Mouse (Mus musculus) skeletal muscle tissue, postnatal 0 days (tissue): ENCODE measurements around the gene Nolc1. TPM values are rescaled to one million over a fixed set of nuclear protein-coding genes. Genes with fewer than 3 reads are reported as not detected.

Experiments used
- polyA plus RNA-seq: library from polyadenylated mRNA; unstranded; fragments of >200 nt; fragmentation: Nextera tagmentation; extraction: Ambion mirVana; gene quantifications from 2 replicates; pipeline ENCODE4 v1.2.1, GENCODE M21; 2015

Gene Nolc1
- polyA plus RNA-seq: 27.0 and 32.1 TPM in 2 replicates

DNA sequence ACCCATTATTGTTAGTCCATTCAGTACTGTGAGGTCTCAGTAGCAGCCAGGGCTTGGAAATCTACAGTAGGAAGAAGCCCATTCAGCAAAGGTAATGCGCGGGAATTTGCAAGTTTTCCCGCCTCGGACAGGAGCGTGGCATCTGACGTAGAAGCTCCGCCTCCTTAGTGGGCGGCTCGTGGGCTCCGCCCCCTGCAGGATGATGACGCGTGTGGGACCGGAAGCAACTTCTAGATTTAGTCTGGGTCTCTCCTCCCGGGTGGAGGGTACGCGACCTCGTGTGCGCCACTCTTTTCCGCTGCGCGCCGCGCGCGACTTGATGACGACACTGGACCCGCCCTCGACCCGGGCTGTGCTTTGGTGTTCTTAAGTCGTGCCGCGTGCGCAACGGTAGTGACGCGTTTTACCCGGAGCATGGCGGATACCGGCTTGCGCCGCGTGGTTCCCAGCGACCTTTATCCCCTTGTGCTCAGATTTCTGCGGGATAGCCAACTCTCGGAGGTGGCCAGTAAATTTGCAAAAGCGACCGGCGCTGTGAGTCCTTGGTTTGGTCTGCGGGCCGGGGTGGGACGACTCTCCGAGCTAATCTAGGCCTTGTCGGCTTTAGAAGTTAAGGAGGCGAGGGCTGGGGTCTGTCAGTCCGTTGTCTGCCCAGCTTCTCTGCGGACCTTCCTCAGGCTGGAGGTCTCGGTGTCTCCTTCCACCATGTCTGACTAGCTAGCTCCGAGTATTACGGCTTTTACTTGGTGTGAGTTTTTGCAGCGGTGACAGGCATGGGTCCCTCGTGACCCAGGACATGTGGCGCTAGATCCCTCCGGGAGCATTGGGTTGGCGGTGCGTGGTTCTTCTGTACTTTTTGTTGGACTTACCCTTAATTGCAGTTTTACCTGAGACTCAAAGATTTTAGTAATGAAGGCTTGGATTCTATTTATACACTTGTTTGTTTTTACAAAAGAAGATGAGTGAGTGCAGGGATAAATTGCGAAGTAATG is at the start of gene Nolc1:
Nolc1 (plus strand) TSS at position 248 of the 992 bp plus-strand sequence.

DNA sequence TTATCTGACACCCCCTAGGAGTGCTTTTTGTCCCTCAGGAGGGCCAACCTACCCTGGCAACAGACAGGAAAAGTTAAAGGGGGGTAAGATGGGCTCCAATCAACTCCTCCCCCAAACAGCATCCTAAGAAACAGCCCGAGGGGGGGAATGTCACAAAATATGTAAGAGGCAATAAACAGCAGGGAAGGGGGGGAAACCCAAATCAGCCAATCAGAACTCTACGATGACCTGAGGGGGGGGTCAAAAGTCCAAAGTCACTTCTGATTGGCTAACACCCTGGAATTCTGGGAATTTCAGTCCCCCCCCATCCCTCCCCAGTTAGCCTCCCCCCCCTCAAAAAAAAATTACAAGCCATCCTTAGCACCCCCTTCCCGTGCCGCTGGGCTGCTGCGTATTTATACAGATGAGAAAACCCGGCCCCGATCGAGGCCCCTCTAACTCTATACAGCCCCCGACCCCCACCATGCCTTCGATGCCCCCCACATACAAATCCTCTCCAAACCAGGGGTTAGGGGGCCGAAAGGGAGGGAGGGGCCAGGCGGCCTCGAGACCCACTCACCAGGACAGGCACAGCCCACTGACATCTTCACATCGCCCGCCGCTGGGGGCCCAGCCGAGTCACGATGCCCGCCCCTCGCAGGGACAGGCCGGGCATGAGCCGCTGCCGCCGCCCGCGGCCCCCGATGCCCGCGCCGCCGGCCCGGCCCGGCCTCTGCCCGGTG is 31.2 kb upstream of the Nolc1 start, which contains the start of gene Pprc1:
Pprc1 (plus strand) TSS at position 616 of the 722 bp plus-strand sequence.

DNA sequence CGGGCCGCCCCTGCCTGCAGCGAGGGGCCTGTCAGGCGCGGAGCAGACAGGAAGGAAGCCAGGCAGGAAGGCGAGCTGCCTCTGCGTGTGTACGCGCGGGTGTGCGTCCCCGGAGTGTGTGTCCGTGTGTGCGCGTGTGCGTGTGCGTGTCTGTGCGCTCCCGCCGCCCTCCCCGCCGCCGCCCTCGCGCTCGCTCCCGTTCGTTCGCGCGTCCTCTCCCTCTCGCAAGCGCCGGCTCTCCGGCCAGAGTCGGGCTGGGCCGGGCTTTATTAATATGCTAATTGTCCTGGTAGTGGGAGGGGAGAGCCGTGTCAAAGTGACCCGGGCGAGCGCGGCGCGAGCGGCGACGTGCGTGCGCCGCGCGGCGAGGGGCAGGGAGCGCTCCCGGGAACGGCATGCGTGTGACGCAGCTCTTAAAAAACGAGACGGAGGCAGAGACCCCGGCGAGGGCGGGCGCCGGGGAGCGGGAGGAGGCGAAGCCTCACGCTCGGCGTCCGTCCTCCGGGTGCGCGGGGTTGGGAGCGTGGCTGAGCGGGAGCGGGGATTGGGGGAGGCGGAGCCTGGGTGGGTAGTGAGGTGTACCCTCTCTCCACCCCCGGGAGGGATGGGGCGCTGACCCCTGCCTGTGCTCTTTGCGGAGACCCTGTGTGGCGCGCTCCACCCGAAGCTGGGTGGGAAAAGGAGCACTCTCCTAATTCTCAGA is 30.5 kb upstream of the Nolc1 start, which contains the start of gene Ldb1:
Ldb1 (minus strand) TSS at position 222 of the 703 bp plus-strand sequence.

DNA sequence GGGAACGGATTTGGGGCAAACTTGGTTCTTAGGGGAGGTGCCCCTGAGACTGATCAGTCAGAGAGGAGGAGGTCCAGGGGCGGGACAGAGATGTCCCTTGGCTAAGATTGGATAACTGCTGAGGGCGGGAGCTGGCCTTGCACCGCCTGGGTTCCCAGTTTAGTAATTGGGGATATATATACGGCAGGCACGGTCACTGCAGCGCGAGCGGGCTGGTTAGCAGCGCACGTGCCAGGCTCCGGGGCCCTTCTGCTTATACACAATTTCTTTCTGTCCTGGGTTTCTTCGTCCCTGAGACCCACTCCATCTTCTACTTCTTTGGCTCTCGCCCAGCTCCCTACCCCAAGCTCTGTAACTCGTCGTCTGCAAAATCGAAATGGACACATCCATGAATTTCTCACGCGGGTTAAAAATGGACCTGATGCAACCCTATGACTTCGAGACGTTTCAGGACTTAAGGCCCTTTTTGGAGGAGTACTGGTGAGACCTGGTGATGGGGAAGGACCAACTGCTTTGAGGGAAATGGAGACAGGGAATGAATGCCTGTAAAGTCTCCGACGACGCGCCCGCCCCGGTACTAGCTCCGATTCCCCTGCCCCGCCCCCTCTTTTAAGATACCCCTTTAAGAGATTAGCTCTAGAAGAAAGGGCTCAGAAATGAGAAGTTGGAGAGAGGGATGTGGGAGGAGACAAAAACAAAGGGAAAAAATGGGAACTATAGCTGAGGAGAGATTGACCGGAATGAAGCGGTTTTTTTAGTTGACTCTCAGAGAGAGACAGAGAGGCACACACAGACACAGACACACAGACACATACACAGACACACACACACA is 56.2 kb downstream of the Nolc1 start, which contains the start of gene Elovl3:
Elovl3 (plus strand) TSS at position 204 of the 832 bp plus-strand sequence.

Other genes starting within 250 kb of the Nolc1 start
- 7.6 and 8.4 TPM in 2 replicates for gene Armh3, start 77.4 kb upstream of the Nolc1 start, polyA plus RNA-seq
- gene Hps6, start 72.4 kb upstream of the Nolc1 start, polyA plus RNA-seq: 3.8 and 4.7 TPM in 2 replicates
- gene Pprc1, start 31.0 kb upstream of the Nolc1 start, polyA plus RNA-seq: 9.8 and 9.9 TPM in 2 replicates
- gene Ldb1, start 30.6 kb upstream of the Nolc1 start, polyA plus RNA-seq: 47.4 and 50.2 TPM in 2 replicates
- gene Elovl3, start 56.0 kb downstream of the Nolc1 start, polyA plus RNA-seq: 1.9 and 2.9 TPM in 2 replicates
- gene Pitx3, start 72.5 kb downstream of the Nolc1 start, polyA plus RNA-seq: 29.3 and 30.5 TPM in 2 replicates
- gene Gbf1, start 76.6 kb downstream of the Nolc1 start, polyA plus RNA-seq: 33.6 and 34.4 TPM in 2 replicates
- 8.2 and 10.2 TPM in 2 replicates for gene Nfkb2, start 228.5 kb downstream of the Nolc1 start, polyA plus RNA-seq